Mouse (Mus musculus): ENCODE results near the gene Ptcra. TPM values are rescaled to one million over a fixed set of nuclear protein-coding genes. Genes with fewer than 3 reads are reported as not detected.

The Ptcra gene
- total and polyA plus RNA-seq, 3 experiments = 0.17 to 0.56 (median 0.34) TPM

- no peak overlapping the region for H3K9ac ChIP-seq (ENCODE audit: insufficient read depth, low read depth)
- dilution Hi-C loops (cut with MboI; ENCODE audit: extremely low pct_ligation_motif_present, extremely low pct_unique_long_range_greater_than_20kb, low sequenced_read_pairs) = no loop called here
- TF ChIP-seq TCF12 (IDR thresholded peaks at IDR 0.05; ENCODE audit: low read depth, low read length) (no peak), CHD1 (IDR thresholded peaks at IDR 0.05; ENCODE audit: low read depth, low read length) (no peak)
- H3K27me3 ChIP-seq (replicated peaks) = no peaks in the 10 kb centered on the region
- in situ Hi-C loops (cut with MboI; ENCODE audit: low pct_ligation_motif_present, low pct_unique_long_range_greater_than_20kb, low sequenced_read_pairs) = no loop called here
- H3K27ac ChIP-seq (ENCODE audit: insufficient read depth, low read depth) = no peak overlapping the region
- H3K36me3 ChIP-seq (replicated peaks in 1 of 2; ENCODE audit: control insufficient read depth in 1 of 2, insufficient read depth in 1 of 2, low read length in 1 of 2) = peaks cover 21 to 47% of the 10 kb centered on the region in 2 experiments
- peaks cover 0 to 1% of the 10 kb centered on the region in 2 experiments; a peak in 2 of 4 replicates for H3K4me1 ChIP-seq (ENCODE audit: control insufficient read depth in 1 of 2, insufficient read depth in 2 of 2)
- H3K79me2 ChIP-seq (replicated peaks; ENCODE audit: control insufficient read depth, extremely low read depth, insufficient read depth, poor library complexity, severe bottlenecking) = no peaks in the 10 kb centered on the region
- no peaks in the 10 kb centered on the region for H3K9me3 ChIP-seq (replicated peaks; ENCODE audit: low read length)
- no peak overlapping the region for H3K4me2 ChIP-seq (ENCODE audit: insufficient read depth, low read depth, poor library complexity, severe bottlenecking)
- no peak for DNase-seq (ENCODE audit: extremely low read depth)
- no peak overlapping the region for H3K4me3 ChIP-seq (replicated peaks in 1 of 3; ENCODE audit: low read depth in 2 of 3, low read length in 2 of 3, poor library complexity in 1 of 3)
Observed at GRCm38 (mm10) chr17:46728496-46728895, 35.0 kb downstream of the Ptcra start.

- no peaks in the 10 kb centered on the region for H3K27me3 ChIP-seq (replicated peaks)
- no peak overlapping the region for H3K9ac ChIP-seq (ENCODE audit: insufficient read depth, low read depth)
- no peak for TF ChIP-seq MAFK (IDR thresholded peaks at IDR 0.05; ENCODE audit: insufficient replicate concordance, low read length)
- TF ChIP-seq RCOR1 (conservative IDR thresholded peaks at IDR 0.05; ENCODE audit: low read depth, low read length) = no peak
- TF ChIP-seq SMC3 (IDR thresholded peaks at IDR 0.05; ENCODE audit: low read depth, low read length) = peak; percentile 34
- no peak for TF ChIP-seq POLR2A (IDR thresholded peaks at IDR 0.05; ENCODE audit: low read depth, low read length)
- no peak for TF ChIP-seq POLR2AphosphoS2 (IDR thresholded peaks at IDR 0.05; ENCODE audit: low read depth, low read length)
- no peak for TF ChIP-seq PAX5 (IDR thresholded peaks at IDR 0.05; ENCODE audit: low read length)
- no peak for TF ChIP-seq IRF4 (IDR thresholded peaks at IDR 0.05; ENCODE audit: low read depth, low read length)
- TF ChIP-seq USF1 (IDR thresholded peaks at IDR 0.05; ENCODE audit: low read depth, low read length) = no peak
- TF ChIP-seq CTCF (conservative IDR thresholded peaks at IDR 0.05 in 1 of 2, IDR thresholded peaks at IDR 0.05 in 1 of 2; ENCODE audit: low read depth in 2 of 2, low read length in 2 of 2) = peak in 1 of 2 experiments; percentile 41; a peak in 2 of 4 replicates
- no peak for TF ChIP-seq MAX (IDR thresholded peaks at IDR 0.05; ENCODE audit: low read length)
- TF ChIP-seq ZNF384 (IDR thresholded peaks at IDR 0.05; ENCODE audit: low read depth, low read length) = no peak
- peak; percentile 25 for TF ChIP-seq RAD21 (IDR thresholded peaks at IDR 0.05; ENCODE audit: low read depth, low read length)
- no peak overlapping the region for H3K4me3 ChIP-seq (replicated peaks in 1 of 3; ENCODE audit: low read depth in 2 of 3, low read length in 2 of 3, poor library complexity in 1 of 3)
- no peaks in the 10 kb centered on the region for H3K9me3 ChIP-seq (replicated peaks; ENCODE audit: low read length)
- dilution Hi-C loops (cut with MboI; ENCODE audit: extremely low pct_ligation_motif_present, extremely low pct_unique_long_range_greater_than_20kb, low sequenced_read_pairs) = no loop called here
- H3K79me2 ChIP-seq (replicated peaks; ENCODE audit: control insufficient read depth, extremely low read depth, insufficient read depth, poor library complexity, severe bottlenecking) = no peaks in the 10 kb centered on the region
- in situ Hi-C loops (cut with MboI; ENCODE audit: low pct_ligation_motif_present, low pct_unique_long_range_greater_than_20kb, low sequenced_read_pairs) = no loop called here
- H3K36me3 ChIP-seq (replicated peaks in 1 of 2; ENCODE audit: control insufficient read depth in 1 of 2, insufficient read depth in 1 of 2, low read length in 1 of 2) = peaks cover 26 to 49% of the 10 kb centered on the region in 2 experiments
- H3K4me2 ChIP-seq (ENCODE audit: insufficient read depth, low read depth, poor library complexity, severe bottlenecking) = no peak overlapping the region
- no peaks in the 10 kb centered on the region for H3K4me1 ChIP-seq (ENCODE audit: control insufficient read depth in 1 of 2, insufficient read depth in 2 of 2)
- no peak overlapping the region for H3K27ac ChIP-seq (ENCODE audit: insufficient read depth, low read depth)
- no peak for DNase-seq (ENCODE audit: extremely low read depth)
Observed at GRCm38 (mm10) chr17:46728021-46728420, 35.5 kb downstream of the Ptcra start.

GRCm38 (mm10) chr17:46727271-46727670, 36.2 kb downstream of the Ptcra start:
- H3K4me1 ChIP-seq (ENCODE audit: control insufficient read depth in 1 of 2, insufficient read depth in 2 of 2) = peaks cover 3% of the 10 kb centered on the region in 2 experiments
- in situ Hi-C loops (cut with MboI; ENCODE audit: low pct_ligation_motif_present, low pct_unique_long_range_greater_than_20kb, low sequenced_read_pairs) = no loop called here
- no peak overlapping the region for H3K27ac ChIP-seq (ENCODE audit: insufficient read depth, low read depth)
- no peaks in the 10 kb centered on the region for H3K27me3 ChIP-seq (replicated peaks)
- no peak overlapping the region for H3K9ac ChIP-seq (ENCODE audit: insufficient read depth, low read depth)
- H3K36me3 ChIP-seq (replicated peaks in 1 of 2; ENCODE audit: control insufficient read depth in 1 of 2, insufficient read depth in 1 of 2, low read length in 1 of 2) = peaks cover 31 to 55% of the 10 kb centered on the region in 2 experiments
- no peak overlapping the region for H3K4me3 ChIP-seq (replicated peaks in 1 of 3; ENCODE audit: low read depth in 2 of 3, low read length in 2 of 3, poor library complexity in 1 of 3)
- H3K9me3 ChIP-seq (replicated peaks; ENCODE audit: low read length) = no peaks in the 10 kb centered on the region
- no peaks in the 10 kb centered on the region for H3K79me2 ChIP-seq (replicated peaks; ENCODE audit: control insufficient read depth, extremely low read depth, insufficient read depth, poor library complexity, severe bottlenecking)
- no peak for TF ChIP-seq PAX5 (IDR thresholded peaks at IDR 0.05; ENCODE audit: low read length)
- no peak for TF ChIP-seq TBP (conservative IDR thresholded peaks at IDR 0.05; ENCODE audit: low read depth, low read length)
- no peak for TF ChIP-seq UBTF (IDR thresholded peaks at IDR 0.05; ENCODE audit: low read depth, low read length)
- no peak for TF ChIP-seq GABPA (IDR thresholded peaks at IDR 0.05; ENCODE audit: insufficient replicate concordance, low read depth, low read length)
- TF ChIP-seq ZKSCAN1 (IDR thresholded peaks at IDR 0.05; ENCODE audit: borderline replicate concordance, low read depth, low read length) = no peak
- dilution Hi-C loops (cut with MboI; ENCODE audit: extremely low pct_ligation_motif_present, extremely low pct_unique_long_range_greater_than_20kb, low sequenced_read_pairs) = no loop called here
- no peak overlapping the region for H3K4me2 ChIP-seq (ENCODE audit: insufficient read depth, low read depth, poor library complexity, severe bottlenecking)
- no peak for DNase-seq (ENCODE audit: extremely low read depth)
